Mouse (Mus musculus) forelimb bud, embryonic 11.5 days (tissue): ENCODE measurements around the gene Tmem160.

Experiments used
- DNase-seq: peaks from one replicate; pipeline ENCODE4 v3.0.0-alpha.2; 2012; ENCODE audit warnings: low read depth, low spot score

Gene Tmem160

DNA sequence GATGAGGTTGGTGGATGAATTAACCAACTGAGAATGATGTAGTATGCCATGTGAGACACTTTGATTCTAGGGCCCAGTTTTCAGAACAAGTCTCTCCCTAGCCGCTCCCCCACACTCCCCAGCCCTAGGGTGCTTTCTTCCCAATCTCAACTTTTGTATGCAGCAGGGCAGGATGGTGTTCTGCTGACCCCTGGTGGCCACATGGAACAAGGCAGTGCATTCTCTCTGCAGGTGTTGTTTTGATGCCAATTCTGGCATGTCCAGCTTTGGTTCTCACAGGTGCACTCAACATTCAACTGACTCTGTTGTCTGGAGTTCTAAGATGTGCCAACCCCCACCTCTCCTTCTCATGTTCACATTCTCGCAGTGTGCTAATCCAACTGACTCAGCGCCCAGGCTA, 39.2 kb downstream of the Tmem160 start:
- peak; percentile 70 for DNase-seq

DNA sequence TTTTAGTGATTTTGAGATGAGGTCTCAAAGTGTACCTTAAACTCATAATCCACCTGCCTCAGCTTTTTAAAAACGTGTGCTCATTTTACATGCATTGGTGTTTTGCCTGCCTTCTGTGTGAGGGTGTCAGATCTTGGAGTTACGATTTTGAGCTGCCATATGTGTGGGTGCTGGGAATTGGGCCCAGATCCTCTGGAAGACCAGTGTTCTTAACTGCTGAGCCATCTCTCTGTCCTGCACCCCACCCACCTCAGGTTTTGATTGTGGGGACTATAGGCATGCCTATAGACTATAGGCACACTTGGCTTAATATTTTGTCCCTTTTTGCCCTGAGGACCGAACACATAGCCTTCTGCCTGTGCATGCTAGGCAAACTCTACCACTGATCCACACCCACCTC, 39.6 kb downstream of the Tmem160 start:
- no peak for DNase-seq

DNA sequence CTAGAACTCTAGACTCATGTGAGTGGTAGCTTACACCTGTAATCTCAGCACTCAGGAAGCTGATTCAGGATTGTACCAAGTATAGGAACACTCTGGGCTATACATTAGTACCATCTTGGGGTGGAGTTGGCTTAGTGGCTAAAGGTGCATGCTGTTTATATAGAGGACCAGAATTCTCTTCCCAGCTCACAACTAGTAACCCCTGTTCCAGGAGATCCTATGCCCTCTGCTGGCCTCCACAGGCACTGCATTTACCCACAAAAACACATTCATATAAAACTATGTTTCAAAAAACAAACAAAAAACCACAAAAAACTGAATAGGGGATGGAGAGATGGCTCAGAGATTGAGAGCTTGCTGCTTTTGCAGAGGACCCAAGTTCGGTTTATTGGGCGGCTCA, 40.8 kb downstream of the Tmem160 start:
- DNase-seq = peak; percentile 46

DNA sequence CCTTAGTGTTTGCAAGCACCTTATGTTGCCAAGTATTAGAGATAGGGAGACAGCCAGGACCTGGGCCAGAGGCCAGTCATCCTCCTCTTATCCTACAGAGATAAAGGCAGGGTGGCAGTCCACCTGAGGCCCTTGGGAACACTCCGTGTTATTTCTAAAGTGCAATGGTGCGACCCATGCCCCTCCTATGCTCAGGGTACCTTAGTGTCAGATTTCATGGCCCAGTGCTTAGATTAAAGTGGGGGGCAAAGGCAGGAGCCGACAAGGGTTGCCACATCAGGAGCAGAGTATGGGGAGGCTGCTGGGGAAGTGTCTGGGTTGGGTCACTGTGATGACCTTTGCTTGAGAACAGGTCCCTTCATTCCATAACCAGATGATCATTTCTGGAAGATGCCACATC, 43.7 kb downstream of the Tmem160 start:
- DNase-seq = no peak

DNA sequence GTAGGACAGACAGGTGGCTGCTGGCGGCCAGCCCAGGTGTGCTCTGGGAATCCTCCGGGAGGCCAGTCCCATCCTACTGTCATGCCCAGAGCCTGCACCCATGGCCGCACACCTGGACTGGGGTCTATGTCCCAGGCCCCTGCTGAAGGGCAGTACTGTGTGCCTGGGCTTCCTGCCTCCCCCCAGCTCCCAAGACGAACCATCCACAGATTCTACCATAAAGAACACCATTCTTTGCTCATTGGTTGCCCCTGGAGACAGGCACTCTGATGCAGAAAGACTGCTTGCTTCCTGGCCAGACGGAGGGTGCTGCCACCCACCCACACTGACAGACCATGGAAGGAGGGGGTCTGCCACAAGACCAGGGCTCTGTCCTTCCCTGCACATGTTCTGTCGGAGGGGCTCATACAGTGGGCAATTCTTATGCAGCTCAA, 47.1 kb downstream of the Tmem160 start:
- no peak for DNase-seq

DNA sequence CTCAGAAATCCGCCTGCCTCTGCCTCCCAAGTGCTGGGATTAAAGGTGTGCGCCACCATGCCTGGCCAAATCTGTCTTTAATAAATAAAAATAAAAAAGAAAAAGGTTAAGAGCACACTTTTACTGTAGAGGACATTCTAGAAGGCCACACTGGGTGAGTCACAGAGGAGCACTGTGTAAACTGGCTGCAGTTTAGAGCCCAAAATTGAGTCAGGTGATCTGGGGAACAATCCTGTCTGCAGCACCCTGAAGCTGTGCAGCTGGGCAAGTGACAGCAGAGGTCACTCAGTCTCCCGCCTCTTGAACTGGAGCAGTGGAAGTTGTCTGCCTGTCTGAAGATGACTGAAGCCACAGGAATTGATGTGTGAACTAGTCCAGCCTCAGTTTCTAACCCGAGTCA, 49.0 kb downstream of the Tmem160 start:
- DNase-seq = no peak

DNA sequence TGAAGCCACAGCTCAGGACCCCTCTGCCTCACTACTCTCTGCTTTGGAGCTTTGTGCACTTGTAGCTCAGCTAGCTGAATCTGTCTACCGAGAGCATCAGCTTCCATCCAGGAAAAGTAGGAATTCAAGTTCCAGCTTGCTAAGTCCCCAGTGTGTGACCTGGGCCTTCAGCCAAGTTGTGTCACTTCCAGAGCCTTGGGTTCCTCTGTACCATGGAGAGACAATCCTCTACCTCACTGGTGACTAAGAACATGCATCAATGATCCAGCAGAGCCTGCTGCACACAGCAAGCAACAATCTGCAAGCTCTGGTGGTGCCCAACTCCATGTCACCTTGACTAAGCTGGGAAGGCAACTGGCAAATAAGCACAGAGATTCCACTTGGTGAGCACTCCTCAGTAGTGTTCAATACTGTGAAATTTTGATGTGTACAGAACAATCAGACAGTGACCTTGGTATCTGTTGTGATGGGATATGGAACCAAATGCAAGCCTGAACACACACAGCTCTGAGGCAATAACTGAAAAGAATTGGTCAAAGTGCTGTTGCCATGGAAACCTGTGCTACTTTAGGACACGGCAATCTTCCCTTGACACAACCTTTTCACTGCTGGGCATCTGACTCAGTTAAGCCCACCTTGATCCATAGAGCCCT, 52.1 kb downstream of the Tmem160 start:
- no peak for DNase-seq
